Mouse (Mus musculus) megakaryocyte, adult 5-6 weeks (primary cell): ENCODE results near the gene Ephx1. TPM values are rescaled to one million over a fixed set of nuclear protein-coding genes. Genes with fewer than 3 reads are reported as not detected.
A peak's percentile ranks its signal among the peaks of the same experiment; 100 is the strongest.
"Not testable (repeated sequence)": the region's sequence is repeated elsewhere in the genome, so short reads cannot be mapped to it uniquely, and the experiment has no call there.

ENCODE experiments used
- ATAC-seq: 2 replicates; pipeline ENCODE4 v1.8.0; 2016; ENCODE audit warnings: mild to moderate bottlenecking, inconsistent platforms; ENCODE audit not compliant: poor library complexity, severe bottlenecking
- total RNA-seq, 2 experiments: library from RNA; stranded (forward) in 1 of 2; stranded (reverse) in 1 of 2; fragments of 153-499, 151-499 nt in 1 of 2; fragments of 221-1000, 200-1000 nt in 1 of 2; gene quantifications; 2 replicates each; pipeline versions ENCODE4 v1.2.3 to v1.2.4; 2015 to 2017

The Ephx1 gene
- total RNA-seq, 2 experiments from 2014 or later, result 2.1 to 2.4 TPM

DNA sequence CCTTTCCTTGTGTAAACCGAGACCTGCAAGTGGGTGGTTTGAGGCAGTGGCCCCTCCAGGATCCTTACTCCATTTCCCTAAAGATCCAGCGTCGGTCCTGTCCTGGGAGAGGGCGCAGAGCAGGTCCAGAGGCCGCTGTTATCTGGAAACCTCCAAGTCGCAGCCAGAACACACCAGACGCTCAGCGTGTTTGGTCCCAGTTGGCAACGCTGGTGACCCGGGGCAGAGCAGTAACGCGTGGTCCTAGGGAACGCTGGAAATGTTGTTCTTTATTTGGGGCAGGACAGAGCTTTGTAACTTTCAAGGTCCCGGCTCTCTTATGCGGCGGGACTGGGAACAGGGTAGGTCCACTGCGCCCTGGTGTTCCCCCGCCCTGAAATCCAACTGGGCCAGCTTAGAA, 79.0 kb downstream of the Ephx1 start:
- ATAC-seq, result no peak

DNA sequence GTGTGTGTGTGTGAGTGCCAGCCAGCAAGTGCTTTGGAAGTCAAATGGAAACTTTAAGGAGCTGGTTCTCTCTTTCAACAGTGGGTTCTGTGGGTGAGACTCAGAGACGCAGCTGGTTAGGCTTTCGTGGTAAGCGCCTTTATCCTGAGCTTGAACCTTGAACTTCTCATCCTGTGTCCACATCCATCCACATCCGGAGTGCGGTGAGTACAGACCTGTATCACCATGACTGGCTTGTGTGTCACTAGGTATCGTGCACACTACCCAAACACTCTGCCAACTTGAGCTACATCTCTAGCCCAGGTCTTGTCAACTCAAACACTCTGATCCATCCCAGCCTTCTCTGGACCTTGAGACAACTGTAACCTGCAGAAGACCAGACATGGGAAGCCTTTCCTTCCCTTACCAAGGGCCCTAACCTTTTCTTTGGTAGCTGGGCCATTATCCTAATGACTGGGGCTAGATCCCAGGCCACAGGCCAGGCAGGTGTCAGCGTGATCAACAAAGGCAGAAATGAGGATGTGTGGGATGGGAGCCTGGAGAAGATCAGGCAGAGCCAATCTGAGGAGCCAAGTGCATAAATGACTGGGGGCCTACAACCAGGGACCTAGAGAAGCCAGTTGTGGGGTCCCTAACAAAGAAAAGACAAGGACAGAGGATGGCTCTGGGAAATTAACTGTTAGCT, 79.8 kb downstream of the Ephx1 start:
- peak; percentile 22 for ATAC-seq

DNA sequence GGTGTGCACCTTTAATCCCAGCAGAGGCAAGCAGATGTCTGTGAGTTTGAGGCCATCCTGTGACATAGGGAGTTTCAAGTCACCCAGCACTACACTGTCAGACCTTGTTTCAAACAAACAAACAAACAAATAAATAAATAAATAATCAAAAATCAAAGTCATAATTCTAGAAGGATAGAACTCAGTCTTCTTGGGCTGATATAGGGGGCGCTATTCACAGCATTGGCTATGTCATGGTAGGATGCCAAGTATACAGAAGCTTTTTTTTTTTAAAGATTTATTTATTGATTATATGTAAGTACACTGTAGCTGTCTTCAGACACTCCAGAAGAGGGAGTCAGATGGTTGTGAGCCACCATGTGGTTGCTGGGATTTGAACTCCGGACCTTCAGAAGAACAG, 81.9 kb downstream of the Ephx1 start:
- ATAC-seq, result not testable (repeated sequence)

DNA sequence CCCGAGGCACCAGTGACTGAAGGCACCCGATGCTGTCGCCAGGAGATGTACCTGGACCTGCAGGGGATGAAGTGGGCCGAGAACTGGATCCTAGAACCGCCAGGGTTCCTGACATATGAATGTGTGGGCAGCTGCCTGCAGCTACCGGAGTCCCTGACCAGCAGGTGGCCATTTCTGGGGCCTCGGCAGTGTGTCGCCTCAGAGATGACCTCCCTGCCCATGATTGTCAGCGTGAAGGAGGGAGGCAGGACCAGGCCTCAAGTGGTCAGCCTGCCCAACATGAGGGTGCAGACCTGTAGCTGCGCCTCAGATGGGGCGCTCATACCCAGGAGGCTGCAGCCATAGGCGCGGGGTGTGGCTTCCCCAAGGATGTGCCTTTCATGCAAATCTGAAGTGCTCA, 83.1 kb downstream of the Ephx1 start:
- ATAC-seq, result not testable (repeated sequence)

DNA sequence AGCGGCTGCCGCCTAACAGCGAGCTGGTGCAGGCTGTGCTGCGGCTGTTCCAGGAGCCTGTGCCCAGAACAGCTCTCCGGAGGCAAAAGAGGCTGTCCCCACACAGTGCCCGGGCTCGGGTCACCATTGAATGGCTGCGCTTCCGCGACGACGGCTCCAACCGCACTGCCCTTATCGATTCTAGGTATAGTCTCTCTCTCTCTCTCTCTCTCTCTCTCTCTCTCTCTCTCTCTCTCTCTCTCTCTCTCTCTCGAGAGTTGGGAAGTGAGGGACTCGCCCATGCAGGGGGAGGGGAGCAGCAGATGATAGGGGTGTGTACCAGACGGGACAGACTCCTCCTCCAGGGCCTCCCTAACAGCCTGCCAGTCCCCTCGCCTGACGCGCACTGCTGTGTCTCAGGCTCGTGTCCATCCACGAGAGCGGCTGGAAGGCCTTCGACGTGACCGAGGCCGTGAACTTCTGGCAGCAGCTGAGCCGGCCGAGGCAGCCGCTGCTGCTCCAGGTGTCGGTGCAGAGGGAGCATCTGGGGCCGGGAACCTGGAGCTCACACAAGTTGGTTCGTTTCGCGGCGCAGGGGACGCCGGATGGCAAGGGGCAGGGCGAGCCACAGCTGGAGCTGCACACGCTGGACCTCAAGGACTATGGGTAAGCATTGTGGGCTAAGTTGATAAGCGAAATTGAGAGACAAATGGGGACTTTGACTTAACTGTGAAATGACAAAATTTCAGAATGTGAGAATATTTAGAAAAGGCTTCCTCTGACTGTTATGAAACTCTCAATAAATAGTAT, 83.9 kb downstream of the Ephx1 start:
- peak; percentile 86 for ATAC-seq

- no peak for ATAC-seq
Measured at GRCm38 (mm10) chr1:180934467-180935419, 86.0 kb downstream of the Ephx1 start, which contains the start of gene Lefty1. TSS of gene Lefty1 (plus strand) at chr1:180935022.

GRCm38 (mm10) chr1:180933659-180934058, 87.0 kb downstream of the Ephx1 start:
- no peak for ATAC-seq

DNA sequence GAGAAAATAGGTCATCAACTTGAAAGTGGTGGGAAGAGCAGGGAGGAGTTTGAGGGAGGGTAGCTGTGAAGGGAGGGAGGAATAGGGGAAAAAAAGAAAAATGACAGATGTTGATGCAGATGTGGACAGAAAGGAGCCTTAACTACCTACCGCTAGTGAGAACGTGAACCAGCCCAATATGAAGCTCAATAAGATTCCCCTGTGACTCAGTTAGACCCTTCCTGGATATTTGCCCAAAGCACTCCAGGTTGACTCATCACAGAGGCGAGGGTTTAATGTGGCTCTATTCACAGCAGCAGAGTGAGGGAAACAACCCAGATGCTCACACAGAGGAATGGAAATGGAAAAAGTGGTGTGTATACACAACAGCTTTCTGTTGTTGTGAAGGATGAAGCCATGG, 89.6 kb downstream of the Ephx1 start:
- no peak for ATAC-seq

DNA sequence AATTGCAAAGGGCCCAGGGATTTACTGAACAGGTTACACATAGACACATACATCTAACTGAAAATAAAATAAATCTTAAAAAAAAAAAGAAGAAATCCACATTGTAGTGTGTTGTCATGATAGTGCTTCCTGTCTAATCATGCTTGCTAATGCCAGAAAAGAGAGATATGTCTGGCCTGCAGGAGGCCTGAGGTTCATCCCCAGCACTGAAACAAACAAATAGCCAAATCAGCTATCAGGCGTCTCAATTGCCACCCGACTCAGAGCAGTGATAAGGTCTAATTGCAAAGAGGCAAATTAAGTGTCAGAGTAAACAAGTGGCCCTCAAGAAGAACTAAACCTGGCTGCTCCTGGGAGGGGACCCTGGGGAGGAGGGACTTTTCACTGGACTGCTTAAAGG, 91.1 kb downstream of the Ephx1 start:
- ATAC-seq, result no peak

DNA sequence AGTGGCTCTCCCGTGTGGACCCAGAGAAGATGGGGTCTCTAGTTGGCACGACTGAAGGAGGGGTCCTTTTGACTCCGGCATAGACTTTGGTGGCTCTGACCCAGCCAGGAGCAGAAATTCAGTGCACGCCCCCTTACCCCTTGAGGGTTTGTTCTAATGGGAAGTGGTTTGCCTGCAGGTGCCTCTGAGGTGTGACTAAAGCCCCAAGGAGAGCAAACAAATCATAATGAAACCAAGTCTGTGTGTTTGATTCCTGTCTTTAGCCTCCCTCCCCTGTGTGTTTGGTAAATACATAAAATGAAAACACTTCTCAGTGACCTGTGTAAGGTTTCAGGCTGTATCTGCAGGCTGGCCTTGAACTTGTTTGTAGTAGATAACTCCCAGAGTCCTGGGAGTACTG, 94.4 kb downstream of the Ephx1 start:
- ATAC-seq, result no peak

Other genes starting within 250 kb of the Ephx1 start
- 3,482 and 3,921 TPM in 2 replicates for gene H3f3a, start 207.0 kb downstream of the Ephx1 start, total RNA-seq (2015)
- gene H3f3a, start 207.0 kb downstream of the Ephx1 start, total RNA-seq (2017), result 2,689 and 3,338 TPM in 2 replicates
- 18.1 and 21.1 TPM in 2 replicates for gene Sde2, start 169.8 kb downstream of the Ephx1 start, total RNA-seq (2015)
- gene Sde2, start 169.8 kb downstream of the Ephx1 start, total RNA-seq (2017), result 24.8 and 34.9 TPM in 2 replicates
- gene Lefty2, start 127.8 kb downstream of the Ephx1 start, total RNA-seq (2015), result not detected in 2 replicates
- not detected in 2 replicates for gene Lefty2, start 127.8 kb downstream of the Ephx1 start, total RNA-seq (2017)
- 14.5 and 16.4 TPM in 2 replicates for gene Pycr2, start 116.6 kb downstream of the Ephx1 start, total RNA-seq (2015)
- 17.3 and 19.6 TPM in 2 replicates for gene Pycr2, start 116.6 kb downstream of the Ephx1 start, total RNA-seq (2017)
- gene Lefty1, start 85.9 kb downstream of the Ephx1 start, total RNA-seq (2015), result 0.60 and 1.5 TPM in 2 replicates
- 0.29 and 0.98 TPM in 2 replicates for gene Lefty1, start 85.9 kb downstream of the Ephx1 start, total RNA-seq (2017)
- gene Tmem63a, start 78.6 kb downstream of the Ephx1 start, total RNA-seq (2015), result 35.0 and 35.5 TPM in 2 replicates
- 31.7 and 35.2 TPM in 2 replicates for gene Tmem63a, start 78.6 kb downstream of the Ephx1 start, total RNA-seq (2017)
- gene 9130409I23Rik, start 30.3 kb upstream of the Ephx1 start, total RNA-seq (2015), result not detected in 2 replicates
- gene 9130409I23Rik, start 30.3 kb upstream of the Ephx1 start, total RNA-seq (2017), result not detected in 2 replicates
- 19.8 and 22.7 TPM in 2 replicates for gene Nvl, start 123.3 kb upstream of the Ephx1 start, total RNA-seq (2015)
- gene Nvl, start 123.3 kb upstream of the Ephx1 start, total RNA-seq (2017), result 14.0 and 18.1 TPM in 2 replicates
- gene Cnih4, start 123.8 kb upstream of the Ephx1 start, total RNA-seq (2015), result 95.3 and 111 TPM in 2 replicates
- 147 and 148 TPM in 2 replicates for gene Cnih4, start 123.8 kb upstream of the Ephx1 start, total RNA-seq (2017)
- 257 and 258 TPM in 2 replicates for gene Wdr26, start 191.1 kb upstream of the Ephx1 start, total RNA-seq (2015)
- 235 and 244 TPM in 2 replicates for gene Wdr26, start 191.1 kb upstream of the Ephx1 start, total RNA-seq (2017)